Mouse (Mus musculus): ENCODE data around the gene Ddr2. TPM values are rescaled to one million over a fixed set of nuclear protein-coding genes. Genes with fewer than 3 reads are reported as not detected.

Gene Ddr2
- total and polyA plus RNA-seq, 3 experiments, result 0.17 to 0.37 (median 0.30) TPM

- H3K36me3 ChIP-seq (replicated peaks in 1 of 2; ENCODE audit: control insufficient read depth in 1 of 2, insufficient read depth in 1 of 2, low read length in 1 of 2), result no peaks in the 10 kb centered on the region
Measured at GRCm38 (mm10) chr1:170043753-170044152, 66.8 kb downstream of the Ddr2 start.

GRCm38 (mm10) chr1:170042996-170043395 is 67.6 kb downstream of the Ddr2 start:
- in situ Hi-C loops (cut with MboI; ENCODE audit: low pct_ligation_motif_present, low pct_unique_long_range_greater_than_20kb, low sequenced_read_pairs), result loop anchor here (10.0 kb wide), 1 partner anchor 92 kb away; no protein-coding TSS in a partner anchor
- no peaks in the 10 kb centered on the region for H3K27me3 ChIP-seq (replicated peaks)
- TF ChIP-seq TCF12 (IDR thresholded peaks at IDR 0.05; ENCODE audit: low read depth, low read length) (no peak), POLR2AphosphoS2 (IDR thresholded peaks at IDR 0.05; ENCODE audit: low read depth, low read length) (no peak), ZMIZ1 (IDR thresholded peaks at IDR 0.05; ENCODE audit: low read depth, low read length) (no peak), CTCF (conservative IDR thresholded peaks at IDR 0.05 in 1 of 2, IDR thresholded peaks at IDR 0.05 in 1 of 2; ENCODE audit: low read depth in 2 of 2, low read length in 2 of 2) (no peak), CHD1 (IDR thresholded peaks at IDR 0.05; ENCODE audit: low read depth, low read length) (no peak), NRF1 (IDR thresholded peaks at IDR 0.05; ENCODE audit: low read depth, low read length) (no peak), RCOR1 (conservative IDR thresholded peaks at IDR 0.05; ENCODE audit: low read depth, low read length) (no peak), USF2 (conservative IDR thresholded peaks at IDR 0.05; ENCODE audit: low read depth, low read length) (no peak), PAX5 (IDR thresholded peaks at IDR 0.05; ENCODE audit: low read length) (no peak), KAT2A (IDR thresholded peaks at IDR 0.05; ENCODE audit: insufficient replicate concordance, low read length) (no peak), USF1 (IDR thresholded peaks at IDR 0.05; ENCODE audit: low read depth, low read length) (no peak), BHLHE40 (IDR thresholded peaks at IDR 0.05; ENCODE audit: low read depth, low read length) (no peak), NELFE (IDR thresholded peaks at IDR 0.05; ENCODE audit: low read depth, low read length) (no peak), UBTF (IDR thresholded peaks at IDR 0.05; ENCODE audit: low read depth, low read length) (no peak), MEF2A (IDR thresholded peaks at IDR 0.05; ENCODE audit: borderline replicate concordance, low read depth, low read length) (no peak), ETS1 (conservative IDR thresholded peaks at IDR 0.05; ENCODE audit: low read depth, low read length) (no peak), HCFC1 (IDR thresholded peaks at IDR 0.05; ENCODE audit: low read depth, low read length) (no peak), EP300 (IDR thresholded peaks at IDR 0.05; ENCODE audit: low read length) (no peak), RAD21 (IDR thresholded peaks at IDR 0.05; ENCODE audit: low read depth, low read length) (no peak), POLR2A (IDR thresholded peaks at IDR 0.05; ENCODE audit: low read depth, low read length) (no peak)

More at GRCm38 (mm10) chr1:170043753-170044152, 66.8 kb downstream of the Ddr2 start:
- no peak overlapping the region for H3K27ac ChIP-seq (ENCODE audit: insufficient read depth, low read depth)
- H3K79me2 ChIP-seq (replicated peaks; ENCODE audit: control insufficient read depth, extremely low read depth, insufficient read depth, poor library complexity, severe bottlenecking), result no peaks in the 10 kb centered on the region
- in situ Hi-C loops (cut with MboI; ENCODE audit: low pct_ligation_motif_present, low pct_unique_long_range_greater_than_20kb, low sequenced_read_pairs) (loop anchor here (10.0 kb wide), 1 partner anchor 91 kb away; no protein-coding TSS in a partner anchor), dilution Hi-C loops (cut with MboI; ENCODE audit: extremely low pct_ligation_motif_present, extremely low pct_unique_long_range_greater_than_20kb, low sequenced_read_pairs) (no loop called here)
- H3K27me3 ChIP-seq (replicated peaks), result no peaks in the 10 kb centered on the region
- no peak overlapping the region for H3K4me2 ChIP-seq (ENCODE audit: insufficient read depth, low read depth, poor library complexity, severe bottlenecking)
- H3K4me3 ChIP-seq (replicated peaks in 1 of 3; ENCODE audit: low read depth in 2 of 3, low read length in 2 of 3, poor library complexity in 1 of 3), result no peak overlapping the region
- H3K4me1 ChIP-seq (ENCODE audit: control insufficient read depth in 1 of 2, insufficient read depth in 2 of 2), result no peaks in the 10 kb centered on the region
- no peak overlapping the region for H3K9ac ChIP-seq (ENCODE audit: insufficient read depth, low read depth)
- no peaks in the 10 kb centered on the region for H3K9me3 ChIP-seq (replicated peaks; ENCODE audit: low read length)
- no peak for TF ChIP-seq CTCF (conservative IDR thresholded peaks at IDR 0.05 in 1 of 2, IDR thresholded peaks at IDR 0.05 in 1 of 2; ENCODE audit: low read depth in 2 of 2, low read length in 2 of 2)
- no peak for TF ChIP-seq MXI1 (IDR thresholded peaks at IDR 0.05; ENCODE audit: low read depth, low read length)
- no peak for TF ChIP-seq NELFE (IDR thresholded peaks at IDR 0.05; ENCODE audit: low read depth, low read length)
- no peak for TF ChIP-seq POLR2AphosphoS2 (IDR thresholded peaks at IDR 0.05; ENCODE audit: low read depth, low read length)
- no peak for TF ChIP-seq TBP (conservative IDR thresholded peaks at IDR 0.05; ENCODE audit: low read depth, low read length)
- no peak for TF ChIP-seq JUN (IDR thresholded peaks at IDR 0.05; ENCODE audit: insufficient read depth, low read depth, low read length)
- TF ChIP-seq MEF2A (IDR thresholded peaks at IDR 0.05; ENCODE audit: borderline replicate concordance, low read depth, low read length), result no peak
- no peak for TF ChIP-seq ZMIZ1 (IDR thresholded peaks at IDR 0.05; ENCODE audit: low read depth, low read length)
- no peak for TF ChIP-seq IRF4 (IDR thresholded peaks at IDR 0.05; ENCODE audit: low read depth, low read length)
- TF ChIP-seq UBTF (IDR thresholded peaks at IDR 0.05; ENCODE audit: low read depth, low read length), result no peak
- no peak for TF ChIP-seq USF2 (conservative IDR thresholded peaks at IDR 0.05; ENCODE audit: low read depth, low read length)
- no peak for TF ChIP-seq E2F4 (IDR thresholded peaks at IDR 0.05; ENCODE audit: insufficient replicate concordance, low read depth, low read length)
- no peak for TF ChIP-seq ZKSCAN1 (IDR thresholded peaks at IDR 0.05; ENCODE audit: borderline replicate concordance, low read depth, low read length)
- TF ChIP-seq PAX5 (IDR thresholded peaks at IDR 0.05; ENCODE audit: low read length), result no peak
- no peak for DNase-seq (ENCODE audit: extremely low read depth)

More at GRCm38 (mm10) chr1:170042996-170043395, 67.6 kb downstream of the Ddr2 start:
- dilution Hi-C loops (cut with MboI; ENCODE audit: extremely low pct_ligation_motif_present, extremely low pct_unique_long_range_greater_than_20kb, low sequenced_read_pairs), result no loop called here
- Histone ChIP-seq H3K4me3 (replicated peaks in 1 of 3; ENCODE audit: low read depth in 2 of 3, low read length in 2 of 3, poor library complexity in 1 of 3) (no peak overlapping the region), H3K4me2 (ENCODE audit: insufficient read depth, low read depth, poor library complexity, severe bottlenecking) (no peak overlapping the region), H3K9ac (ENCODE audit: insufficient read depth, low read depth) (no peak overlapping the region), H3K36me3 (replicated peaks in 1 of 2; ENCODE audit: control insufficient read depth in 1 of 2, insufficient read depth in 1 of 2, low read length in 1 of 2) (no peaks in the 10 kb centered on the region), H3K79me2 (replicated peaks; ENCODE audit: control insufficient read depth, extremely low read depth, insufficient read depth, poor library complexity, severe bottlenecking) (no peaks in the 10 kb centered on the region), H3K9me3 (replicated peaks; ENCODE audit: low read length) (no peaks in the 10 kb centered on the region), H3K4me1 (ENCODE audit: control insufficient read depth in 1 of 2, insufficient read depth in 2 of 2) (no peaks in the 10 kb centered on the region), H3K27ac (ENCODE audit: insufficient read depth, low read depth) (no peak overlapping the region)
- no peak for DNase-seq (ENCODE audit: extremely low read depth)

Data from CH12.LX (cell line).